Mouse (Mus musculus): ENCODE data around the gene Pgbd1. TPM values are rescaled to one million over a fixed set of nuclear protein-coding genes. Genes with fewer than 3 reads are reported as not detected.

Pgbd1 gene
- polyA plus RNA-seq, 1 experiment = 0.36 TPM

GRCm38 (mm10) chr13:21408805-21409459 lies 31.9 kb downstream of the Pgbd1 start:
- 72% methylated on average over 11 of the region's 11 CpGs for WGBS
- H3K4me1 ChIP-seq (replicated peaks; ENCODE audit: control insufficient read depth, insufficient read depth, low read length) = peaks cover 6% of the 10 kb centered on the region
- TF ChIP-seq CTCF (IDR thresholded peaks at IDR 0.05; ENCODE audit: borderline replicate concordance, control insufficient read depth, extremely low read depth, insufficient read depth, low read length, poor library complexity) (no peak), POLR2A (IDR thresholded peaks at IDR 0.05; ENCODE audit: control insufficient read depth, extremely low read depth, insufficient read depth, low read length, poor library complexity) (no peak)

DNA sequence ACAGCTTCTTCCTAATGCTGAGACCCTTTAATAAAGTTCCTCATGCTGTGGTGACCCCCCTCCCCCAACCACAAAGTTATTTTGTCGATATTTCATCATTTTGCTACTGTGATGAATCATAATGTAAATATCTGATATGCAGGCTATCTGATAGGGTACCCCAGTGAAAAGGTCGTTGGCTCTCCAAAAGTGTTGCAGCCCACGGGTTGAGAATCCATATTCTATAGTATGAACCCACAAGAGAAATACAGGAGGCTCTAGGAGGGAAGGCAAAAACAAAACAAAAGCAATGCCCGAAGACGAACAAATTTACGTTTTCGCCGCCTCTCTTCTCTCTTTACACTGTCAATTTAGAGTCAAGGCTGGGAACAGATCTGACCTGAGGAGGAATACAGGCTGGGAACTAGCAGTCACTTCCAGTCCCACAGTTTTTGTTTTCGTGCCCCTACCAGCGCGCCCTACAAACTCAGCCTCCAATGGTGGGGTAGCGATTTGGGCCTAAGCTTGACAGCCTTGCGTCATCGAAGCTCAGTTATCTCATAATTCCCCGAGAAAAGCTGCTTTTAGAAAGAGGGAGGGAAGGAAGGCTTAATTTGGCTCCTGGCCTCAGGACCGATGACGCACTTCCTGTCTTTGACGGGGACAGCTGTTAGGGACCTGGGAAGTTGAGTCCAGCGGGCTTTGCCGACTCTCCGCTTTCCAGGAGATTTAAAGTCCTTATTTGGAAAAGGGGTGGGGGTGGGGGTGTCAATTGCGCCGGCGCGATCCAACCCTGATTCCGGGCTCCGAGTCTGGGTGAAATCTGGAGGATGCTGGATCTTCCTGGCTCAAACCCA lies 32.7 kb downstream of the Pgbd1 start:
- Histone ChIP-seq H3K27ac (ENCODE audit: control insufficient read depth, insufficient read depth, low read length) (no peak overlapping the region), H3K4me3 (ENCODE audit: control insufficient read depth, insufficient read depth, low read length) (peak overlapping the region; percentile 50), H3K27me3 (ENCODE audit: control insufficient read depth, insufficient read depth, low read length) (no peaks in the 10 kb centered on the region), H3K4me1 (replicated peaks; ENCODE audit: control insufficient read depth, insufficient read depth, low read length) (peaks cover 6% of the 10 kb centered on the region), H3K36me3 (ENCODE audit: control insufficient read depth, insufficient read depth, low read length) (no peaks in the 10 kb centered on the region)
- 6% methylated on average over 27 of the region's 27 CpGs for WGBS
- TF ChIP-seq CTCF (IDR thresholded peaks at IDR 0.05; ENCODE audit: borderline replicate concordance, control insufficient read depth, extremely low read depth, insufficient read depth, low read length, poor library complexity) = no peak
- no peak for TF ChIP-seq POLR2A (IDR thresholded peaks at IDR 0.05; ENCODE audit: control insufficient read depth, extremely low read depth, insufficient read depth, low read length, poor library complexity)
- peak; percentile 36 for DNase-seq

More at GRCm38 (mm10) chr13:21408805-21409459, 31.9 kb downstream of the Pgbd1 start:
- Histone ChIP-seq H3K4me3 (ENCODE audit: control insufficient read depth, insufficient read depth, low read length) (peak overlapping the region; percentile 50), H3K27me3 (ENCODE audit: control insufficient read depth, insufficient read depth, low read length) (no peaks in the 10 kb centered on the region), H3K36me3 (ENCODE audit: control insufficient read depth, insufficient read depth, low read length) (no peaks in the 10 kb centered on the region), H3K27ac (ENCODE audit: control insufficient read depth, insufficient read depth, low read length) (no peak overlapping the region)
- no peak for DNase-seq

GRCm38 (mm10) chr13:21407341-21407740 lies 33.5 kb downstream of the Pgbd1 start:
- 94% methylated on average over 11 of the region's 11 CpGs for WGBS
- no peak overlapping the region for H3K27ac ChIP-seq (ENCODE audit: control insufficient read depth, insufficient read depth, low read length)

GRCm38 (mm10) chr13:21402848-21403247 lies 38.0 kb downstream of the Pgbd1 start:
- 0% methylated on average over 2 of the region's 2 CpGs for WGBS
- no peak overlapping the region for H3K27ac ChIP-seq (ENCODE audit: control insufficient read depth, insufficient read depth, low read length)

More at GRCm38 (mm10) chr13:21407341-21407740, 33.5 kb downstream of the Pgbd1 start:
- no peak overlapping the region for H3K4me3 ChIP-seq (ENCODE audit: control insufficient read depth, insufficient read depth, low read length)
- H3K4me1 ChIP-seq (replicated peaks; ENCODE audit: control insufficient read depth, insufficient read depth, low read length) = peaks cover 6% of the 10 kb centered on the region
- DNase-seq = no peak
- no peaks in the 10 kb centered on the region for H3K36me3 ChIP-seq (ENCODE audit: control insufficient read depth, insufficient read depth, low read length)
- H3K27me3 ChIP-seq (ENCODE audit: control insufficient read depth, insufficient read depth, low read length) = no peaks in the 10 kb centered on the region
- no peak for TF ChIP-seq POLR2A (IDR thresholded peaks at IDR 0.05; ENCODE audit: control insufficient read depth, extremely low read depth, insufficient read depth, low read length, poor library complexity)
- TF ChIP-seq CTCF (IDR thresholded peaks at IDR 0.05; ENCODE audit: borderline replicate concordance, control insufficient read depth, extremely low read depth, insufficient read depth, low read length, poor library complexity) = no peak

DNA sequence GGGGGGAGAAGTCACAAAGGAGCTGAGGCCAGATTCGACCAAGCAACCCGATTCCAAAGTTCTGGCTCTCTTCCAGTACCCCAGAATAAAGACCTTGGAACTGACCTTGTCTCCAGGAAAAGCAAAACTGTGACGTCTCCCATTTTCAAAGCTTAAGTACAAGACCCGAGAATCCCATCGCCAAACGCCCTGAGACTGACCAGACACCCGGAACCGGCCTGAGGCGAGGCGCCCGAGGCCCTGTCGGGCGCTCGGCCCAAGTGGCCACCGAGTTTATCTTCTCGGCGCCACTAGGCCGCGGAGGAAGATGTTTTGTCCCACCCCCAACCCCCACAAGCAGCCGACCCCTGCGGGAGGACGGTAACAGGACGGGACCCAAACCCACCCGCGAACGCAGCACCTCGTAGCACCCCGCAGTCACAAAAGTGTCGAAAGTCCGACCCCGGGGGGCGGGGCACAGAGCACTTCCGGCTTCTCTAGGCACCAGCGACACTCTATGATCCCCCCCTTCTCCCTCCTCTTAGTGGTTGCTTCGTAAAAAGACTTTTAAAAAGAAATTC lies 38.5 kb downstream of the Pgbd1 start, which contains the start of gene Zkscan3:
Gene Zkscan3, minus strand, starts transcription at position 469 of the 560 bp plus-strand sequence.
- under 1% methylated on average over 35 of the region's 35 CpGs for WGBS
- Histone ChIP-seq H3K4me3 (ENCODE audit: control insufficient read depth, insufficient read depth, low read length) (peak within 1 kb of the TSS; percentile 78), H3K27me3 (ENCODE audit: control insufficient read depth, insufficient read depth, low read length) (no peaks in the 10 kb centered on the region), H3K36me3 (ENCODE audit: control insufficient read depth, insufficient read depth, low read length) (no peaks in the 10 kb centered on the region), H3K4me1 (replicated peaks; ENCODE audit: control insufficient read depth, insufficient read depth, low read length) (peaks cover 2% of the 10 kb centered on the region; the same call in 1 of the 2 replicates), H3K27ac (ENCODE audit: control insufficient read depth, insufficient read depth, low read length) (no peak within 1 kb of the TSS)
- peak; percentile 83 for DNase-seq
- TF ChIP-seq POLR2A (IDR thresholded peaks at IDR 0.05; ENCODE audit: control insufficient read depth, extremely low read depth, insufficient read depth, low read length, poor library complexity) = peak; percentile 59; the same call in 1 of the 2 replicates
- 0 out of 2 replicates have a peak, but pooled peaks have one; percentile 14 for TF ChIP-seq CTCF (IDR thresholded peaks at IDR 0.05; ENCODE audit: borderline replicate concordance, control insufficient read depth, extremely low read depth, insufficient read depth, low read length, poor library complexity)

More at GRCm38 (mm10) chr13:21402848-21403247, 38.0 kb downstream of the Pgbd1 start:
- Histone ChIP-seq H3K36me3 (ENCODE audit: control insufficient read depth, insufficient read depth, low read length) (no peaks in the 10 kb centered on the region), H3K27me3 (ENCODE audit: control insufficient read depth, insufficient read depth, low read length) (no peaks in the 10 kb centered on the region), H3K4me1 (replicated peaks; ENCODE audit: control insufficient read depth, insufficient read depth, low read length) (peaks cover 2% of the 10 kb centered on the region; the same call in 1 of the 2 replicates), H3K4me3 (ENCODE audit: control insufficient read depth, insufficient read depth, low read length) (no peak overlapping the region)
- TF ChIP-seq POLR2A (IDR thresholded peaks at IDR 0.05; ENCODE audit: control insufficient read depth, extremely low read depth, insufficient read depth, low read length, poor library complexity) (no peak), CTCF (IDR thresholded peaks at IDR 0.05; ENCODE audit: borderline replicate concordance, control insufficient read depth, extremely low read depth, insufficient read depth, low read length, poor library complexity) (no peak)
- no peak for DNase-seq

Data from thymus, adult 2 months (tissue).